Mouse (Mus musculus): ENCODE results near the gene Uqcc2.

DNA sequence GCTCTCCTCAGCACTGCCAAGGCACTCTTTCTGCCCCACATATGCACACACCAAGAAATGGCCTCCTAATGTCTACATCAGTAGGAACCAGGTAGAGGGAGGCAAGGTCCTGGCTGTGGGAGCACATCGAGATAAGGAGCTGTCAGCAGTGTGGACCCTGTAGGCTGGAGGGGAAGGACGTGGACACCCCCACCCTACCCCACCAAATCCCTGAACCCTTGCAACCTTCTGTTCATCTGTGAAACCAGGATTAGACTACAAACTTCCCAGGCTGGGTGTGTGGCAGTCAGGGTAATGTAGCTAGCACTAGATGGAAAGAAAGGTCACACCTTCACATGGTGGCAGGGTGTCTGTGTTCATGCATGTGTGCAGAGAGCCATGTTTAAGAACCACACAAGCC, 10.6 kb downstream of the Uqcc2 start:
- no peak for TF ChIP-seq NRF1 (IDR thresholded peaks at IDR 0.05; ENCODE audit: low read depth, low read length)
- TF ChIP-seq TCF12 (IDR thresholded peaks at IDR 0.05; ENCODE audit: low read depth, low read length), result no peak
- TF ChIP-seq POLR2A (IDR thresholded peaks at IDR 0.05; ENCODE audit: low read depth, low read length), result no peak
- TF ChIP-seq CTCF (conservative IDR thresholded peaks at IDR 0.05 in 1 of 2, IDR thresholded peaks at IDR 0.05 in 1 of 2; ENCODE audit: low read depth in 2 of 2, low read length in 2 of 2), result no peak
- no peak for TF ChIP-seq ZMIZ1 (IDR thresholded peaks at IDR 0.05; ENCODE audit: low read depth, low read length)
- no peak for TF ChIP-seq MAX (IDR thresholded peaks at IDR 0.05; ENCODE audit: low read length)
- TF ChIP-seq USF1 (IDR thresholded peaks at IDR 0.05; ENCODE audit: low read depth, low read length), result no peak
- no peak for TF ChIP-seq ZC3H11A (IDR thresholded peaks at IDR 0.05; ENCODE audit: low read depth, low read length)
- TF ChIP-seq ZNF384 (IDR thresholded peaks at IDR 0.05; ENCODE audit: low read depth, low read length), result no peak
- TF ChIP-seq MEF2A (IDR thresholded peaks at IDR 0.05; ENCODE audit: borderline replicate concordance, low read depth, low read length), result no peak
- no peak for TF ChIP-seq CHD1 (IDR thresholded peaks at IDR 0.05; ENCODE audit: low read depth, low read length)
- no peak for TF ChIP-seq UBTF (IDR thresholded peaks at IDR 0.05; ENCODE audit: low read depth, low read length)
- TF ChIP-seq KAT2A (IDR thresholded peaks at IDR 0.05; ENCODE audit: insufficient replicate concordance, low read length), result no peak

Measured in CH12.LX (cell line).